Mouse (Mus musculus): ENCODE data around the gene Rgs6.

GRCm38 (mm10) chr12:82894971-82895838 is 307.1 kb downstream of the Rgs6 start:
- TF ChIP-seq CTCF (IDR thresholded peaks at IDR 0.05; ENCODE audit: low read depth, low read length) (no peak), POLR2A (IDR thresholded peaks at IDR 0.05; ENCODE audit: borderline replicate concordance, low read depth, low read length) (no peak)

All from bone marrow macrophage, adult 2 months (primary cell).